Mouse (Mus musculus) liver, embryonic 14.5 days (tissue): Measurements from ENCODE around the gene Osbp. TPM values are rescaled to one million over a fixed set of nuclear protein-coding genes. Genes with fewer than 3 reads are reported as not detected.

ENCODE experiments used
- ATAC-seq: fragments of 200-750 bp; cut with Nextera tagmentation; 2 replicates; pipeline ENCODE4 v1.8.0; 2017; ENCODE audit warnings: moderate number of reproducible peaks, mild to moderate bottlenecking, moderate library complexity; ENCODE audit not compliant: insufficient read depth
- DNase-seq, 3 experiments: peaks; one replicate each; pipeline ENCODE4 v3.0.0-alpha.2; 2012 to 2013; ENCODE audit warnings: low read depth in 3 of 3, low spot score in 3 of 3
- H3K27ac ChIP-seq: fragments of 300-500 bp; sonication (generic); 2 replicates; pipeline ENCODE4 v1.5.1; 2014; ENCODE audit warnings: moderate library complexity, mild to moderate bottlenecking, control low read depth, inconsistent platforms
- H3K27me3 ChIP-seq: fragments of 300-500 bp; sonication (generic); 2 replicates; pipeline ENCODE4 v1.6.1; 2014; ENCODE audit warnings: mild to moderate bottlenecking, low read length, moderate library complexity; ENCODE audit not compliant: control insufficient read depth, insufficient read depth
- H3K36me3 ChIP-seq: fragments of 300-500 bp; sonication (generic); replicated peaks from 2 replicates; pipeline ENCODE4 v1.6.1; 2014; ENCODE audit warnings: low read depth; ENCODE audit not compliant: control insufficient read depth, insufficient read depth
- H3K4me1 ChIP-seq, 2 experiments: fragments of 200-500 bp in 1 of 2; fragments of 300-500 bp in 1 of 2; sonication (generic) in 1 of 2; replicated peaks; 2 replicates each; pipeline ENCODE4 v1.6.1; 2012 to 2014; ENCODE audit warnings: antibody characterized with exemption in 1 of 2, inconsistent platforms in 1 of 2, low read length in 1 of 2; ENCODE audit not compliant: control insufficient read depth in 2 of 2, insufficient read depth in 2 of 2
- H3K4me2 ChIP-seq: fragments of 300-500 bp; sonication (generic); 2 replicates; pipeline ENCODE4 v1.6.1; 2014; ENCODE audit warnings: low read depth, mild to moderate bottlenecking, control low read depth, moderate library complexity
- H3K4me3 ChIP-seq, 2 experiments: fragments of 200-500 bp in 1 of 2; fragments of 300-500 bp in 1 of 2; sonication (generic) in 1 of 2; 2 replicates each; pipeline ENCODE4 v1.5.1; 2012 to 2014; ENCODE audit warnings: low read depth in 2 of 2, low read length in 2 of 2, mild to moderate bottlenecking in 2 of 2, control low read depth in 1 of 2, inconsistent platforms in 1 of 2, moderate library complexity in 1 of 2; ENCODE audit not compliant: insufficient read depth in 1 of 2
- H3K9ac ChIP-seq: fragments of 300-500 bp; sonication (generic); replicated peaks from 2 replicates; pipeline ENCODE4 v1.6.1; 2014; ENCODE audit warnings: mild to moderate bottlenecking, control low read depth, moderate library complexity
- H3K9me3 ChIP-seq: fragments of 300-500 bp; sonication (generic); 2 replicates; pipeline ENCODE4 v1.6.1; 2016; ENCODE audit warnings: low read length, mixed read lengths; ENCODE audit not compliant: control insufficient read depth
- CTCF ChIP-seq: IDR thresholded peaks from 2 replicates; pipeline ENCODE4 v1.5.1; 2016; ENCODE audit warnings: antibody characterized with exemption, low read depth, control low read depth
- EP300 ChIP-seq: IDR thresholded peaks from 2 replicates; pipeline ENCODE4 v1.6.1; 2016; ENCODE audit warnings: antibody characterized with exemption, low read depth
- WGBS: fragments of 180-500 bp; shearing (Covaris S2); extraction: QIAGEN DNeasy Blood & Tissue Kit; methylation state at CpG from one replicate; pipeline ENCODE4 v1.1.7; 2014; ENCODE audit not compliant: insufficient replicate concordance; 5-methylcytosine and 5-hydroxymethylcytosine counted together
- polyA plus RNA-seq, 2 experiments: library from polyadenylated mRNA; depleted of rRNA in 1 of 2; stranded (reverse) in 1 of 2; unstranded in 1 of 2; fragments of >200 nt; fragmentation: Nextera tagmentation in 1 of 2; extraction: Ambion mirVana in 1 of 2; gene quantifications; 2 replicates each; pipeline versions ENCODE4 v1.2.1 to v1.2.3; 2012 to 2014

Osbp gene
- polyA plus RNA-seq, 2 experiments: 3.9 to 11.7 TPM

GRCm38 (mm10) chr19:12006361-12006947 is 40.7 kb downstream of the Osbp start:
- H3K9ac ChIP-seq: peak overlapping the region; percentile 81
- WGBS: under 1% methylated on average over 17 of the region's 17 CpGs
- no peaks in the 10 kb centered on the region for H3K36me3 ChIP-seq
- no peaks in the 10 kb centered on the region for H3K27me3 ChIP-seq
- H3K4me1 ChIP-seq: peaks cover 16 to 34% of the 10 kb centered on the region in 2 experiments
- DNase-seq: peak in 1 of 3 experiments; percentile 31
- no peaks in the 10 kb centered on the region for H3K9me3 ChIP-seq
- peak overlapping the region; percentile 85; the same call in 1 of the 2 replicates for H3K27ac ChIP-seq
- peak overlapping the region; percentile 80 to 99 for H3K4me3 ChIP-seq
- no peak for ATAC-seq
- H3K4me2 ChIP-seq: peak overlapping the region; percentile 95
- TF ChIP-seq EP300 (no peak), CTCF (no peak)

GRCm38 (mm10) chr19:12007105-12007931 is 41.6 kb downstream of the Osbp start:
- DNase-seq (peak in 2 of 3 experiments; percentile 61 to 67), ATAC-seq (no peak)
- TF ChIP-seq CTCF: peak; percentile 86
- TF ChIP-seq EP300: no peak
- 10% methylated on average over 17 of the region's 17 CpGs for WGBS
- peak overlapping the region; percentile 32 for H3K27ac ChIP-seq
- no peaks in the 10 kb centered on the region for H3K36me3 ChIP-seq
- peak overlapping the region; percentile 95 for H3K4me2 ChIP-seq
- H3K9me3 ChIP-seq: no peaks in the 10 kb centered on the region
- H3K9ac ChIP-seq: peak overlapping the region; percentile 81
- H3K4me1 ChIP-seq: peaks cover 16 to 33% of the 10 kb centered on the region in 2 experiments
- H3K27me3 ChIP-seq: no peaks in the 10 kb centered on the region
- peak overlapping the region; percentile 80 to 99 for H3K4me3 ChIP-seq

- H3K36me3 ChIP-seq: no peaks in the 10 kb centered on the region
- no peak for TF ChIP-seq EP300
- TF ChIP-seq CTCF: no peak
- H3K9me3 ChIP-seq: no peaks in the 10 kb centered on the region
- peak overlapping the region; percentile 95 for H3K4me2 ChIP-seq
- H3K4me1 ChIP-seq: peaks cover 16 to 30% of the 10 kb centered on the region in 2 experiments
- peak in 1 of 3 experiments; percentile 69 for DNase-seq
- peak overlapping the region; percentile 16 for H3K27ac ChIP-seq
- 16% methylated on average over 17 of the region's 17 CpGs for WGBS
- peak overlapping the region; percentile 42 to 80 for H3K4me3 ChIP-seq
- ATAC-seq: no peak
- no peaks in the 10 kb centered on the region for H3K27me3 ChIP-seq
- 0 out of 2 replicates have a peak overlapping the region, but pooled peaks have one; percentile 15 for H3K9ac ChIP-seq
Observed at GRCm38 (mm10) chr19:12008410-12009380, 43.0 kb downstream of the Osbp start.

- Histone ChIP-seq H3K9me3 (no peaks in the 10 kb centered on the region), H3K4me1 (peaks cover 11 to 23% of the 10 kb centered on the region in 2 experiments), H3K27ac (peak overlapping the region; percentile 68), H3K4me3 (peak overlapping the region; percentile 63 to 83), H3K27me3 (no peaks in the 10 kb centered on the region), H3K36me3 (no peaks in the 10 kb centered on the region), H3K9ac (peak overlapping the region; percentile 72), H3K4me2 (peak overlapping the region; percentile 95)
- ATAC-seq (peak; percentile 32), DNase-seq (peak in 2 of 3 experiments; percentile 69 to 73)
- under 1% methylated on average over 24 of the region's 24 CpGs for WGBS
- TF ChIP-seq CTCF: no peak
- TF ChIP-seq EP300: no peak
Observed at GRCm38 (mm10) chr19:12009501-12010280, 44.0 kb downstream of the Osbp start.
